Mouse (Mus musculus): ENCODE measurements around the gene Rxfp2.

DNA sequence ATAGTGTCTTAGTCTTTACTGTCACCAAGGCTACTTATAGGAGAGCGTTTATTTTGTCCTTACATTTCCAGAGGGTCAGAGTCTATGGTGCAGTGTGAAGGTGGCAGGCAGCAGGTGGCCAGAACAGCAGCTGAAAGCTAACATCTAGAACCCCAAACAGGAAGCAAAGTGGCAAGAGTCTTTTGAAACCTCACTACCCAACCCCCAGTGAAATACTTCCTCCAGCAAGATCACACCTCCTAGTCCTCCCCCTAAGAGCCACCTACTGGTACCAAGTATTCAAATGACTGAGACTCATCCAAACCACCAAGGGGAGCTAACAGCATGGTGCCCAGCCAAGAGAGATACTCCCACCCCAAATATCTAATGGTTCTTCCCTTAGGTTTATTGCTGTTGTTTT is 36.8 kb downstream of the Rxfp2 start:
- TF ChIP-seq CTCF (IDR thresholded peaks at IDR 0.05; ENCODE audit: control insufficient read depth, insufficient read depth, insufficient read length) (no peak), CEBPB (IDR thresholded peaks at IDR 0.05; ENCODE audit: low read depth) (no peak), MAX (IDR thresholded peaks at IDR 0.05) (no peak)

All from C2C12 (cell line).